Mouse (Mus musculus): ENCODE measurements around the gene Snx8. TPM values are rescaled to one million over a fixed set of nuclear protein-coding genes. Genes with fewer than 3 reads are reported as not detected.

The Snx8 gene
- polyA plus RNA-seq, 1 experiment from 2014 or later: 19.8 TPM

GRCm38 (mm10) chr5:140357466-140357865, 31.6 kb downstream of the Snx8 start:
- Histone ChIP-seq H3K4me1 (replicated peaks; ENCODE audit: control insufficient read depth, insufficient read depth, low read length) (no peaks in the 10 kb centered on the region), H3K27me3 (ENCODE audit: control insufficient read depth, insufficient read depth, low read depth, low read length) (no peaks in the 10 kb centered on the region), H3K9ac (ENCODE audit: low read length) (no peak overlapping the region), H3K27ac (ENCODE audit: low read length) (no peak overlapping the region), H3K36me3 (ENCODE audit: control insufficient read depth, insufficient read depth, low read length) (peaks cover 9% of the 10 kb centered on the region; the same call in 1 of the 2 replicates), H3K9me3 (ENCODE audit: control insufficient read depth, low read length) (no peaks in the 10 kb centered on the region), H3K4me3 (ENCODE audit: low read length) (no peak overlapping the region), H3K4me2 (ENCODE audit: low read depth, low read length) (no peak overlapping the region)
- WGBS: 78% methylated on average over 3 of the region's 3 CpGs
- ATAC-seq (ENCODE audit: low read depth): no peak

GRCm38 (mm10) chr5:140355934-140356333, 33.1 kb downstream of the Snx8 start:
- Histone ChIP-seq H3K36me3 (ENCODE audit: control insufficient read depth, insufficient read depth, low read length) (peaks cover 11% of the 10 kb centered on the region; the same call in 1 of the 2 replicates), H3K27me3 (ENCODE audit: control insufficient read depth, insufficient read depth, low read depth, low read length) (no peaks in the 10 kb centered on the region), H3K4me2 (ENCODE audit: low read depth, low read length) (no peak overlapping the region), H3K9me3 (ENCODE audit: control insufficient read depth, low read length) (no peaks in the 10 kb centered on the region), H3K4me1 (replicated peaks; ENCODE audit: control insufficient read depth, insufficient read depth, low read length) (no peaks in the 10 kb centered on the region), H3K4me3 (ENCODE audit: low read length) (no peak overlapping the region), H3K9ac (ENCODE audit: low read length) (no peak overlapping the region), H3K27ac (ENCODE audit: low read length) (no peak overlapping the region)
- no peak; the same call in 1 of the 2 replicates for ATAC-seq (ENCODE audit: low read depth)
- 84% methylated on average over 11 of the region's 11 CpGs for WGBS

GRCm38 (mm10) chr5:140352352-140352751, 36.7 kb downstream of the Snx8 start:
- Histone ChIP-seq H3K36me3 (ENCODE audit: control insufficient read depth, insufficient read depth, low read length) (peaks cover 11% of the 10 kb centered on the region; the same call in 1 of the 2 replicates), H3K9ac (ENCODE audit: low read length) (no peak overlapping the region)
- 93% methylated on average over 6 of the region's 6 CpGs for WGBS

GRCm38 (mm10) chr5:140350731-140351497, 38.1 kb downstream of the Snx8 start:
- Histone ChIP-seq H3K27me3 (ENCODE audit: control insufficient read depth, insufficient read depth, low read depth, low read length) (no peaks in the 10 kb centered on the region), H3K9me3 (ENCODE audit: control insufficient read depth, low read length) (no peaks in the 10 kb centered on the region), H3K36me3 (ENCODE audit: control insufficient read depth, insufficient read depth, low read length) (peaks cover 11% of the 10 kb centered on the region; the same call in 1 of the 2 replicates), H3K4me1 (replicated peaks; ENCODE audit: control insufficient read depth, insufficient read depth, low read length) (no peaks in the 10 kb centered on the region), H3K9ac (ENCODE audit: low read length) (no peak overlapping the region), H3K4me3 (ENCODE audit: low read length) (no peak overlapping the region), H3K27ac (ENCODE audit: low read length) (no peak overlapping the region), H3K4me2 (ENCODE audit: low read depth, low read length) (no peak overlapping the region)
- WGBS: 90% methylated on average over 8 of the region's 8 CpGs
- ATAC-seq (ENCODE audit: low read depth): no peak

More at GRCm38 (mm10) chr5:140352352-140352751, 36.7 kb downstream of the Snx8 start:
- H3K4me2 ChIP-seq (ENCODE audit: low read depth, low read length): no peak overlapping the region
- no peak for ATAC-seq (ENCODE audit: low read depth)
- H3K27ac ChIP-seq (ENCODE audit: low read length): no peak overlapping the region
- no peak overlapping the region for H3K4me3 ChIP-seq (ENCODE audit: low read length)
- no peaks in the 10 kb centered on the region for H3K27me3 ChIP-seq (ENCODE audit: control insufficient read depth, insufficient read depth, low read depth, low read length)
- no peaks in the 10 kb centered on the region for H3K4me1 ChIP-seq (replicated peaks; ENCODE audit: control insufficient read depth, insufficient read depth, low read length)
- H3K9me3 ChIP-seq (ENCODE audit: control insufficient read depth, low read length): no peaks in the 10 kb centered on the region

- ATAC-seq (ENCODE audit: low read depth): no peak
- peaks cover 11% of the 10 kb centered on the region; the same call in 1 of the 2 replicates for H3K36me3 ChIP-seq (ENCODE audit: control insufficient read depth, insufficient read depth, low read length)
- no peaks in the 10 kb centered on the region for H3K27me3 ChIP-seq (ENCODE audit: control insufficient read depth, insufficient read depth, low read depth, low read length)
- H3K4me3 ChIP-seq (ENCODE audit: low read length): no peak overlapping the region
- H3K9ac ChIP-seq (ENCODE audit: low read length): no peak overlapping the region
- WGBS: 93% methylated on average over 9 of the region's 9 CpGs
- H3K9me3 ChIP-seq (ENCODE audit: control insufficient read depth, low read length): no peaks in the 10 kb centered on the region
- H3K27ac ChIP-seq (ENCODE audit: low read length): no peak overlapping the region
- no peaks in the 10 kb centered on the region for H3K4me1 ChIP-seq (replicated peaks; ENCODE audit: control insufficient read depth, insufficient read depth, low read length)
- H3K4me2 ChIP-seq (ENCODE audit: low read depth, low read length): no peak overlapping the region
Measured at GRCm38 (mm10) chr5:140349882-140350281, 39.2 kb downstream of the Snx8 start.

- Histone ChIP-seq H3K9me3 (ENCODE audit: control insufficient read depth, low read length) (no peaks in the 10 kb centered on the region), H3K9ac (ENCODE audit: low read length) (no peak overlapping the region), H3K27ac (ENCODE audit: low read length) (no peak overlapping the region), H3K4me1 (replicated peaks; ENCODE audit: control insufficient read depth, insufficient read depth, low read length) (no peaks in the 10 kb centered on the region), H3K4me2 (ENCODE audit: low read depth, low read length) (no peak overlapping the region), H3K36me3 (ENCODE audit: control insufficient read depth, insufficient read depth, low read length) (0 out of 2 replicates have a peak, but pooled peaks cover under 1% of the 10 kb centered on the region), H3K27me3 (ENCODE audit: control insufficient read depth, insufficient read depth, low read depth, low read length) (no peaks in the 10 kb centered on the region), H3K4me3 (ENCODE audit: low read length) (no peak overlapping the region)
- 75% methylated on average over 1 of the region's 1 CpGs for WGBS
- ATAC-seq (ENCODE audit: low read depth): no peak
Measured at GRCm38 (mm10) chr5:140346050-140346449, 43.0 kb downstream of the Snx8 start.

- no peak for ATAC-seq (ENCODE audit: low read depth)
- H3K9ac ChIP-seq (ENCODE audit: low read length): no peak overlapping the region
- H3K36me3 ChIP-seq (ENCODE audit: control insufficient read depth, insufficient read depth, low read length): no peaks in the 10 kb centered on the region; the same call in 1 of the 2 replicates
- no peaks in the 10 kb centered on the region for H3K4me1 ChIP-seq (replicated peaks; ENCODE audit: control insufficient read depth, insufficient read depth, low read length)
- no peak overlapping the region for H3K27ac ChIP-seq (ENCODE audit: low read length)
- no peak overlapping the region for H3K4me2 ChIP-seq (ENCODE audit: low read depth, low read length)
- H3K27me3 ChIP-seq (ENCODE audit: control insufficient read depth, insufficient read depth, low read depth, low read length): no peaks in the 10 kb centered on the region
- H3K9me3 ChIP-seq (ENCODE audit: control insufficient read depth, low read length): no peaks in the 10 kb centered on the region
- 83% methylated on average over 4 of the region's 4 CpGs for WGBS
- H3K4me3 ChIP-seq (ENCODE audit: low read length): no peak overlapping the region
Measured at GRCm38 (mm10) chr5:140345244-140345643, 43.8 kb downstream of the Snx8 start.

- no peak overlapping the region for H3K4me3 ChIP-seq (ENCODE audit: low read length)
- peaks cover 3% of the 10 kb centered on the region; the same call in 1 of the 2 replicates for H3K9me3 ChIP-seq (ENCODE audit: control insufficient read depth, low read length)
- 77% methylated on average over 4 of the region's 4 CpGs for WGBS
- H3K27me3 ChIP-seq (ENCODE audit: control insufficient read depth, insufficient read depth, low read depth, low read length): no peaks in the 10 kb centered on the region
- no peak overlapping the region for H3K9ac ChIP-seq (ENCODE audit: low read length)
- no peak for ATAC-seq (ENCODE audit: low read depth)
- H3K4me1 ChIP-seq (replicated peaks; ENCODE audit: control insufficient read depth, insufficient read depth, low read length): no peaks in the 10 kb centered on the region
- H3K36me3 ChIP-seq (ENCODE audit: control insufficient read depth, insufficient read depth, low read length): peaks cover 8% of the 10 kb centered on the region
- H3K4me2 ChIP-seq (ENCODE audit: low read depth, low read length): no peak overlapping the region
- H3K27ac ChIP-seq (ENCODE audit: low read length): no peak overlapping the region
Measured at GRCm38 (mm10) chr5:140342880-140343279, 46.2 kb downstream of the Snx8 start.

GRCm38 (mm10) chr5:140339836-140340235, 49.2 kb downstream of the Snx8 start:
- no peak overlapping the region for H3K4me2 ChIP-seq (ENCODE audit: low read depth, low read length)
- H3K27me3 ChIP-seq (ENCODE audit: control insufficient read depth, insufficient read depth, low read depth, low read length): no peaks in the 10 kb centered on the region
- H3K9me3 ChIP-seq (ENCODE audit: control insufficient read depth, low read length): peaks cover 3% of the 10 kb centered on the region; the same call in 1 of the 2 replicates
- H3K4me3 ChIP-seq (ENCODE audit: low read length): no peak overlapping the region
- H3K36me3 ChIP-seq (ENCODE audit: control insufficient read depth, insufficient read depth, low read length): peaks cover 8% of the 10 kb centered on the region
- no peak overlapping the region for H3K9ac ChIP-seq (ENCODE audit: low read length)
- ATAC-seq (ENCODE audit: low read depth): no peak
- no peaks in the 10 kb centered on the region for H3K4me1 ChIP-seq (replicated peaks; ENCODE audit: control insufficient read depth, insufficient read depth, low read length)
- WGBS: 43% methylated on average over 3 of the region's 3 CpGs
- no peak overlapping the region for H3K27ac ChIP-seq (ENCODE audit: low read length)
